Mouse (Mus musculus) bone marrow, adult 2 months (tissue): ENCODE results near the gene Serpinb6a. TPM values are rescaled to one million over a fixed set of nuclear protein-coding genes. Genes with fewer than 3 reads are reported as not detected.

Experiments used
- H3K27ac ChIP-seq: fragments of 200-500 bp; 2 replicates; pipeline ENCODE4 v1.5.1; 2012; ENCODE audit warnings: low read depth, mild to moderate bottlenecking, control low read depth, inconsistent platforms, low read length; ENCODE audit not compliant: control insufficient read depth, poor library complexity, insufficient read depth
- H3K4me1 ChIP-seq: fragments of 200-500 bp; 2 replicates; pipeline ENCODE4 v1.6.1; 2011; ENCODE audit warnings: low read length; ENCODE audit not compliant: control insufficient read depth, insufficient read depth
- H3K4me3 ChIP-seq: fragments of 200-500 bp; replicated peaks from 2 replicates; pipeline ENCODE3; 2011; ENCODE audit warnings: mild to moderate bottlenecking, low read depth, low read length, control low read depth; ENCODE audit not compliant: control insufficient read depth
- CTCF ChIP-seq: fragments of 200-500 bp; IDR thresholded peaks from 2 replicates; pipeline ENCODE4 v1.5.1; 2011; ENCODE audit warnings: low read length, control low read depth; ENCODE audit not compliant: control insufficient read depth, insufficient read depth
- POLR2A ChIP-seq: fragments of 200-500 bp; IDR thresholded peaks from 2 replicates; pipeline ENCODE4 v1.6.1; 2011; ENCODE audit warnings: low read depth, mild to moderate bottlenecking, control low read depth, low read length, borderline replicate concordance; ENCODE audit not compliant: control insufficient read depth
- WGBS: fragments of 180-500 bp; shearing (Covaris S2); methylation state at CpG from one replicate; pipeline ENCODE4 v1.1.7; 2018; 5-methylcytosine and 5-hydroxymethylcytosine counted together
- polyA plus RNA-seq: library from polyadenylated mRNA; stranded (reverse); fragments of >200 nt; gene quantifications from 2 replicates; pipeline ENCODE4 v1.2.4, GENCODE M21; 2011; ENCODE audit warnings: low replicate concordance; ENCODE audit not compliant: missing spikeins, insufficient read depth, insufficient read length

Gene Serpinb6a
- polyA plus RNA-seq, result 42.6 and 87.2 TPM in 2 replicates

DNA sequence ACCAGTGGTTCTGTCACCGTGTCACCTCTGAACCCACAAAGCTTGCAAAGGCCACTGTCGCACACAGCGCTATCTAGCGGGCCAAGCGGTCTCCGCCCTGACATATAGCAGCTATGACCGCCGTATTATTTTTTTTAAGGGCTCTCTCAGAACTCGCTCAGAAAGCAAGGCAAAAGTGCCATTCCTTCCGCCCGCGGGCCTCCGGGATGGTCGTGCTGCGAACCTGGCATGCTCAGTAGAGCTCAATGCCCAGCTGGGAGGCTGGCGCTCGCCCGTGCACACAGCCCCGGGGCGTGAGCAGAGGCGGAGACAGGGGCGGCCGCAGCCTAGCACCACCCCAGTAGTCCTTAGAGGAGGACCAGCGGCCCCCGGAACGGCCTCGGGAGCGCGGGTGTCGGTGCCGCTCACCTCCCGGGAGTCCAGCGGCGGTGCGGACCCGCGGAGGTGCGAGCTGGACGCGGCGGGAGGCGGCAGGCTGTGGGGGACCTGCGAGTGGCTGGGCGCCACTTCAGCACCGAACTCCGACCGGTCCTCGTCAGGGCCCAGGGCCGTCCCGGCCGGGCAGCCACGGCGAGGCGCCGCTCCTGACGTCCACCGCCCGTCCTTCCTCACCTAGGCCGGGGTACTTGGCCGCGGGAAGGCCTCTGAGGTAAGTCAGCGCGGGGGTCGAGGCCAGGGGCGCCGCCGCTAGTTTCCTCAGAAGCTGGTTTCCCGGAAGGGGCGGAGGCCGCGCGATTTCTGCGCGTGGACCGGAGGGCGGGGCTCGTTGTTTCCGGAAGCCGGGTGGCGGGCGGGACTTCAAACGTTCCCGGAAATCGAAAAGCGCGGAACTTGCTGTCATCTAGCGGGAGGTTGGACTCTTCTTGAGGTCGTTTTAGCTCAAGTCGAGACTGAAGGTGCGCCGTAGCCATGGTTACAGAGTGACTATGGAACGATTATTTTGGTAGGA, at the start of gene Serpinb6a, which contains the start of gene Ripk1:
Serpinb6a (minus strand) TSS at position 737 of the 949 bp plus-strand sequence.
Ripk1 (plus strand) TSS at position 306 of the 949 bp plus-strand sequence.
- Histone ChIP-seq H3K27ac (peak within 1 kb of the TSS; percentile 92), H3K4me1 (peaks cover 1% of the 10 kb centered on the region; the same call in 1 of the 2 replicates), H3K4me3 (peak within 1 kb of the TSS; percentile 88)
- under 1% methylated on average over 92 of the region's 92 CpGs for WGBS
- peak; percentile 52 for TF ChIP-seq CTCF
- TF ChIP-seq POLR2A, result peak; percentile 68; the same call in 1 of the 2 replicates

GRCm38 (mm10) chr13:34051692-34052091, 49.1 kb upstream of the Serpinb6a start:
- peaks cover 4% of the 10 kb centered on the region; the same call in 1 of the 2 replicates for H3K4me1 ChIP-seq
- no peak for TF ChIP-seq CTCF
- no peak for TF ChIP-seq POLR2A
- H3K4me3 ChIP-seq, result no peak overlapping the region
- H3K27ac ChIP-seq, result no peak overlapping the region
- 48% methylated on average over 3 of the region's 3 CpGs for WGBS

GRCm38 (mm10) chr13:34050479-34050878, 47.9 kb upstream of the Serpinb6a start:
- Histone ChIP-seq H3K27ac (peak overlapping the region; percentile 2; the same call in 1 of the 2 replicates), H3K4me3 (no peak overlapping the region), H3K4me1 (peaks cover 4% of the 10 kb centered on the region; the same call in 1 of the 2 replicates)
- WGBS, result 85% methylated on average over 8 of the region's 8 CpGs
- no peak for TF ChIP-seq CTCF
- TF ChIP-seq POLR2A, result no peak

DNA sequence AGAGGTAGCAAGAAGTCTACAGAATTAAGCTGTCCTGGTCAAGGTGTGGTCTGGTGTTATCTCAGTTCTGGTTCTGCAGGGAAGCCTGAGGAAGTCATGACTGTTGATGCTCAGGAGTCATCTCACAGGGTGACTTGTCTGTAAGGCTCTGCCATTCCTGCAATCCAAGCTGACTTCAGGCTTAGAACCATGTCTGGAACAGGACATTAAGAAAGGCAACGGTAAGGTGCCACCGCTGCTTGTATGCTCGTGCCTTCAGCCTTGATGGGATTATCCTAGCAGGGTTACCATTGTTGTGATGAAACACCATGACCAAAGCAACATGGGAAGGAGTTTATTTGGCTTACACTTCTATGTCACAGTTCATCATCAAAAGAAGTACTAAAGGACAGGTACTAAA, 44.9 kb upstream of the Serpinb6a start:
- Histone ChIP-seq H3K4me1 (peaks cover 4% of the 10 kb centered on the region; the same call in 1 of the 2 replicates), H3K4me3 (no peak overlapping the region), H3K27ac (no peak overlapping the region)
- 93% methylated on average over 3 of the region's 3 CpGs for WGBS
- no peak for TF ChIP-seq POLR2A
- TF ChIP-seq CTCF, result no peak

- Histone ChIP-seq H3K4me3 (no peak overlapping the region), H3K27ac (no peak overlapping the region), H3K4me1 (peaks cover 4% of the 10 kb centered on the region; the same call in 1 of the 2 replicates)
- TF ChIP-seq CTCF, result peak; percentile 76
- no peak for TF ChIP-seq POLR2A
- WGBS, result 40% methylated on average over 11 of the region's 11 CpGs
These were observed 43.9 kb upstream of the Serpinb6a start for GRCm38 (mm10) chr13:34046421-34047012.

DNA sequence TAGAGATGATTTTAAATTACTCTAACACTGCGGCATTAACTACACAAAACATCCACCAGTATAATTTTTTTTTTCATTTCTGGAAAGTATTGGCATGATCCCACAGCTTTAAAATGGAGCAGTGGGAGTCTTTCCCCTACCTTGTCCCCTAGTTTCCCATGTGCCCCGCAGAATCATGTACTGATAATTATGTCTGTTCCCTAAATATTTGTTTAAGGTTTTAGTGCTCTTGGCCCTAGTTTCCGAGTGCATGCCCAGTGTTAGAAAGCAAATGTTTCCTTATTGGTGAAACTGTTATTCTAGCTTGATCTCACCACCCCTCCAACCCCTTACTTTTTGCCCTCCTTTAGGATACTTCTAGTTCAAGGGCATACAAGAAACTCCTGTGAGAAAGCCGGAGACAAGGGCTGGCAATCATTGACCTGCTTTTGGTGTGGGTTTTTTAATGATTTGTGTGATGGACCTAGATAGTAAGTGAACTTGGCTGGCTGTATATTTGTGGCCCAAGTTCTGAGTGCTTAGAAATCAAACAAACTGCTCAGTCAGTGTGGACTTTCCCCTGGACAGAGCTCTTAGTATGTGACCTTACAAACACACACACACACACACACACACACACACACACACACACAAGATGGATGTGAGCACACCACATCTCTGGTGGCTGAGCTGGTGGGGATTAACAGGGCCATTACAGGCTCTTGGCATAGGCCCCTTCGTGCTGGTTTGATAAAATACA, 43.1 kb upstream of the Serpinb6a start:
- 66% methylated on average over 5 of the region's 5 CpGs for WGBS
- peaks cover 1% of the 10 kb centered on the region; the same call in 1 of the 2 replicates for H3K4me1 ChIP-seq
- TF ChIP-seq CTCF (no peak), POLR2A (no peak)
- no peak overlapping the region for H3K4me3 ChIP-seq
- H3K27ac ChIP-seq, result no peak overlapping the region

DNA sequence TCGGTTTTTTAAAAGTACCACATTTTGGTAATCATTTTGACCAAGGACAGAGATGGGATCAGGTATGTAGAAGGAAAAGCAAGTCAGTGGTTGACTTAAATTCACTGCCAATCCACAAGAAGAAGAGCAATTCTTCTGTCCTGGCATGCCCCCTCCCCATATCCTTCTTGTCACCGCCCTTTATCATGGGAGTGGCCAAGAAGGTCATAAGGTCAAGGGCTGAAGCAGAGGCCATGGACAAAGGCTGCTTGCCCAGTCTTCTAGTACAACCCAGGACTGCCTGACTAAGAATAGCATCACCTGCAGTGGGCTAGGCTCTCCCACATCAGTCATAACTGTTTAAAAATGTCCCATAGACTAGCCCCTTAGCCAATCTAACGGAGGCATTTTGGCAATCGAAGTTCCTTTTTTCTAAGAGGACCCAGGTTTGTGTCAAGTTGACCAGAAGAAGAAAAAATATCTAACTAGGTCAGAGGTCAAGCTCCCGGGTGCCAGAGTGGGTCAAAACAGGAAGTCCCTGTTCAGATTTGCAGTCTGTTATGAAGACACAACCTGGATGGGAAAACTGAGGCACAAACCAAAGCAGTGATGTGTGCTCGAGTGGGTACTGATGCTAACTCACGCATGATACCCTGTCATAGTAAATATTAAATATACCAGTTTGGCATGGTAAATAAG, 41.3 kb upstream of the Serpinb6a start:
- Histone ChIP-seq H3K4me1 (no peaks in the 10 kb centered on the region; the same call in 1 of the 2 replicates), H3K27ac (no peak overlapping the region), H3K4me3 (no peak overlapping the region)
- 53% methylated on average over 7 of the region's 7 CpGs for WGBS
- TF ChIP-seq POLR2A (no peak), CTCF (no peak)
